Mouse (Mus musculus) liver, adult (tissue): ENCODE data around the gene Focad.

Source experiments
- GATA4 ChIP-seq: IDR thresholded peaks from 2 replicates; pipeline ENCODE4 v1.6.1; 2014; ENCODE audit warnings: mild to moderate bottlenecking, low read length; ENCODE audit not compliant: insufficient replicate concordance

Focad gene

DNA sequence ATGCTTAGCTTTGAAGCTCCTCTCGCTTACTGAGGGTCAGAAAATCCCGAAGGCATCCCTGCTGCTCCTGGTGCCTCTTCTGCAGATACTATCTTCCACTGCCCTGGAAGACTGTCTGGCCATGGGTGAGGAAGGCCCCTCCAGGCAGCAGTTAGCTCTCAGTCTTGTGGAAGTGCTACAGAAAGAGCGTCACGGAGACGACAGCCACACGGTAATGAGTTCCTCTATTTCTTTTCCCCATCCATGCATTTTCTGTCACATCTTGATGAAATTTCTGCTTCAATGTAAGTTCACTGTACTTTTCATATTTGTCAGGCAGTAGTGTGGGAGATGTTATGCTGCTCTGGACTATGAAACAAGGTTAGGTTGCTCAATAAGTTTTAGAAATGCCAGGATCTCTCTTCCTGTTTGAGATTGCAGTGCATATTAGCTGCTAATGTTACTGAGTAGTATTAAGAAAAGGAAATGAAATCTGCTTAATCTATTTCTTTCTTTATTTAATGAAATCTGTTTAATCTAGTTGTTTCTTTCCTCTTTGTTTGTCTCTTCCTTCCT is 91.5 kb downstream of the Focad start:
- TF ChIP-seq GATA4: no peak

DNA sequence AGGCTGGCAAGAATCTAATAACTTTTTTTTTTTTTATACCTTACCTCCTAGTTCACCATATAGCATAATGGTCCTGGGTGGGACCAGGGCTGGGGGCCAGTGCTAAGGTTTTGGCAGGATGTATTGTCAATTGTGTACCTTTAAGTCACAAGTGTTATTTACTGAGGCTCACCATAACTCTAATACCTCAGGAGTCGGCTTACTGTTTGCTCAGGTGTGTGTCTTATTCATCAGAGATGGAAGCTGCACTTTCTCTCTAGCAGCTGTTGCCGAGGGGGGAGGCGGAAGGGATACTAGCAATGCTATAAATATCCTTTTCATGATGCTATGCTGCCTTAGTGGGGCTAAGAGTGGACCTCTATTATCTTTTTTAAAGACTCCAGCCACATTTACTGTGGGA is 93.2 kb downstream of the Focad start:
- TF ChIP-seq GATA4: no peak

DNA sequence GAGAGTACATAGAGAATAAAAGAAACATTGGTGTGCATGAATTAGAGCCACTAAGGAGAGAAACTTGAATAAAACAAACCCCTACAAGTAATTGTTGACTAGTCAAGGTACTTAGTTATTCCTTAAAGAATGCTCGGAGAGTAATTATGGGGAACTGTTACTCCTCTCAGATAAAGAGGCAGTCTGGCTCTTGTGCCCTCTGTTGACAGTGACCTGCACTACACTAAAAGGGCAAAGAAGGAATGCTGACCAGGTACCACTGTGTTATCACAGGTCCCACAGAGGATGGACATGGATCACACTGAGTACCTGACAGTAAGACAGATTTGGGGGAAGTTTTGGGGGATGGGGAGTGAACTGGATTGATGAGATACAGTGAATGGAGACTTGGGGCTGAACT is 95.1 kb downstream of the Focad start:
- TF ChIP-seq GATA4: no peak

DNA sequence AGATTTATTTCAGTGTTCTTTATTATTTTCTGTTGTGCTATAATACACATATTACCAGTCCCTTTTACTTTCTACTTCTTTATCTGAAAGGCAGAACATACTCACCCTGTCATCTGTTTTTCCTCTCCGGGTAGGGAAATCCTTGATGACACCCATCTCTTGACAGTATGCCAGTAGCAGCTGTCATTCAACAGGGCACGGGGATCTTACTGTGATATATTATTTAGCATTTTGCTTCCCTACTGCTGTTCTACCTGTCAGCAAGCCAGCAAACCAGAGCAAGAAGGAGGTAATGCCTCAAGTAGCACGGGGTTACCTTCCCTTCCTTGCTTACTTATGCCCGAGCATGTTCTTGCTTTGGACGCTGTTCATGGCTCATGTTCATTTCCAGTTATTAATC is 99.8 kb downstream of the Focad start:
- no peak for TF ChIP-seq GATA4

DNA sequence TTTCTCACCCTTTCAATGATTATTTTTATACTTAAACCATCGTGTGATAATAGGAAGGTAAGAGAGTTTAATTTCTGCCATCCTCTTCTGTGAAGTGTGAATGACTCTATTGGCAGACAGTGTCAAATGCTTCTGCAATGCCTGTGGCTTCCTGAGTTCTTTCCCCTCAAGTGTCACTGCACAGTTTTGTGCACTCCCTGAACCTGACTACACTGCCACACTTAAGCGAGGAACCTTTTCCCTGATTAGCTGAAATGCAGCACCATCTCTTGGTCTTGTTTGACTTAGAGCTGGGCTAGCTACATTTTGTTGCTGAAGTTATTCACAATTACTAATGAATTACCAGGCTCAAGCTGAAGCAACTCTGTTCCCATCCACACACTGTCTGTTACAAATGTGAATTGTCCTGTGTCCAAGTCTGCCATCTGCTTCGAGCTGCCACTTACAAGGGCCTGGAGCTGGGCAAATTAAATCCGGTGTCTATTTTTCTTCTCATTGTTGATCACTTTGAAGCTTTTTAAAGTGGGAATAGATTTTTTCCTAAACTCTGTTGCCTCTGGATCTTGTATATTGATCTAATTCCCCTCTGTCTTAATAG is 101.6 kb downstream of the Focad start:
- TF ChIP-seq GATA4: no peak

DNA sequence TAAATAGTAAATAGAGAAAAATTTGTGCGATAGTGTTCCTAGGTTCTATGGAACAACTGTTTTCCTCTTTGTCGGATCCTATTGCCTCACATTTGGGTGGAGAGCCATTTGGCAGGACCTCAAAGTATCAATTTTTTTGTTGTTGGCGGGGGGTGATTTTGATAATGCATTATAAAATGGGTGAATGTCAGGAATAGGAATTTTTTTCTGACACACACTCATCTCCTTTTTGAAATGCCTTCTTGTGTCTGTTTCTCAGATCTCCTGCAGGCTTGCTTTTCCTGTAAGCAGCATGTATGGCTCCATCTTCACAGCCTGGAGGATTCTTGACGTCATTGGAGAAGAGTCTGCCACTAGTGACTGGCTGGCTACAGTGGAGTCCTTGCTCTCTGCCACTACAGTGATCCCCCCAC is 102.1 kb downstream of the Focad start:
- TF ChIP-seq GATA4: no peak

DNA sequence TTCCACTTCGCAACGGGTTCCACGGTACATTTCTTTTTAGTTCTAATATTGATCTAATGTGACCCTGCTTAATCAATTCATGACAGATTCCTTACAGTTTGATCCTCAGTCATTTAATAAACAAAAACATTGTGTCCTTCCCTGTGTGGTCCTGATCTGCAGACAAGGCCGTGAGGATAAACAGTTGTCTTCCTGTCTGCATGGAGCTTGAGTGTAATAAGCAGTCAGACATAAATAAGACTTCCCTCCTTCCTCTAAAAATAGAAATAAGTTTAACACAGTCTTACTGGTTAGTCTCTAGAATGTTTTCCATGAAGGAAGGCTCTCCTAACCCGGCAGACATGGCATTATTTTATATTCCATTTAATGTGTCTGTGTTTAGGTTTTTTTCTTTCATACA is 102.8 kb downstream of the Focad start:
- TF ChIP-seq GATA4: no peak

DNA sequence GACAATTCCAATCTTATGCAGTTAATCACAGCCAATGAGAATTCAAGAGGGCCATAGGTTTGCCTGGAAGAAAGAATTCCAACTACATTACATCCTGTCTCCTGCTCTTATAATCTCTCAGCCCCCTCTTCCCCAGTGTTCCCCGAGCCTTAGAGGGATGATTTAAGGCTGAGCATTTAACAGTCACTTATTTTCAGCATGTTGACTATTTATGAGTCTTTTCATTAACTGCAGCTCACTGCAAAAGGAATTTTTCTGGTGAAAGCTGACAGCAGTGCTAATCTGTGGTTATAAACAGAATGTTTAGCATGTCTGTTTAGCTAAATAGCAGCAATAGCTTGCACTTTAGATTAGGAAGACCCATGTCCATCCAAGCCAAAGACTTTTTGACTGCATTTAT is 104.8 kb downstream of the Focad start:
- no peak for TF ChIP-seq GATA4

DNA sequence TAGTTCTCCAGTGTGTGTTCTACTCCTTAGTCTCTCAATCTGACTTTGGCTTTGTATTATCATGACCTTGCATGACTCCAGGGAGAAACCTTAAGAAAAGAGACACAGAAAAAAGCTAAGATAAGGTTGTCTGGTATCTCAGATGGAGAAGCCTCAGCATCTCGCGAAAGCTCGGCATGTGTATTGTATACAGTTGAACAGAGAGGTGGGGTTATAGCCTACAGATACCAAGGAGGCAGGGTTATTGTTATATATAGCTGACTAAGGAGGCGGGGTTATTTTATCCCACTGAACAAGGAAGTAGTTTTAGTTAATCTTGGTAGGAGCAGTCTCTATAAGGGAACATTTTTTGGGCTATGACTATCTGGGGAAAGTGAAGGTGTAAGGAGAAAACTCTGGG is 106.6 kb downstream of the Focad start:
- TF ChIP-seq GATA4: no peak

DNA sequence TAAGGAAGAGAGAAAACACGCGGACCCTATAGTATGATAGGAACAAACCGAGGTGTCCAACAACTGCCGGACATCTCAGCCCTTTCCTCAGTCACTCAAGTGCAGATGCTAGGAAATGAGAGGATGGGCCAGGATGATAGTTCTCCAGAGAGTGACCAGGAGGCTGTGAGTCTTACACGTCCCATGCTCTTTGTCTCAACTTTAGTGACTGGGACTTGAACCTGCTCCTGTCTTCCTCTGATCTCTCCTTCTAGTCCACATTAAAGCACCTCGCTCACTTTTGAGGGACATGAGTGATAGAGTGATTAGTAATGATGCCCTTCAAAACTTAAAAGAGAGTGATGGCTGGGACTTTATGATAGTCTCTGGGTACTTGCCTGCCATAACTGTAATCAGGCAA is 114.2 kb downstream of the Focad start:
- no peak for TF ChIP-seq GATA4

DNA sequence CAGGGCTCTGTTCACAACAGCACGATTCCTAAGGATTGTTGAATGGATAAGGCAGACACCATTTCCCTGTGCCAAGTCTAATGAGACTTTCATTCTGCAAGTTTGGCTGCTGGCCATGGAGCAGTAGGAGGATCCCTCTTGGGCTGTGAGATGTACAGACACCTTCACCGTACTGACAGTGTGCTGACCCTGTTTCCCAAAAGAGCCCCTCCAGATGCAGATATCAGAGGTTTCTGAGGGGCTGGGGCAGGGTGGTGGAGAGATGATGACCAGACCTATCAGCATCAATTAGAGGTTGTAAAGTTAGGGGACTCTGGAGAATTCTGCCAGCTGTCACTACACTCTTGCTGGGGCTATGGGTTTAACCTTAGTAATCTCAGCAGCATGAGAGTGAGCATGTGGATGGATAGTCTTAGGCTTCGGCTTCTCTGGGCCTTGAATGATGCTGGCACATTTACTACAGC is 115.0 kb downstream of the Focad start:
- TF ChIP-seq GATA4: no peak

DNA sequence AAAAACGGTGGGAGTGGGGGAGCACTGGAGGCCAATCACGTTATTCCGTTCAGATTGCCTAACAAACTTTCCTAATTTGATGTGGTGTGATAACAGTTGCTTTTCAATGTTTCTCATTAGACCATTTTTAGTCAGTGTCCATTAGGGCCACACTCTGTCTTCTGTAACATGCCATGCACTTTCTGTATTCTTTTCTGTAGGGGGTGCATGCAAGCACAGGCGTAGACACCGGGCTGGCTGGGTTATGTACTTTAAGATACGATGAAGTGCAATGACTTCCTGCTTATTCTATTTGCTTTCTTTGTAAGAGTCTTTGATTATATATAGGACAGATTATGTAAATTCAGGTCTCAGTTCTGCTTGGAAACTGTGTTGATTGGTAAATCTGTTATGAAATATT is 116.2 kb downstream of the Focad start:
- TF ChIP-seq GATA4: no peak

DNA sequence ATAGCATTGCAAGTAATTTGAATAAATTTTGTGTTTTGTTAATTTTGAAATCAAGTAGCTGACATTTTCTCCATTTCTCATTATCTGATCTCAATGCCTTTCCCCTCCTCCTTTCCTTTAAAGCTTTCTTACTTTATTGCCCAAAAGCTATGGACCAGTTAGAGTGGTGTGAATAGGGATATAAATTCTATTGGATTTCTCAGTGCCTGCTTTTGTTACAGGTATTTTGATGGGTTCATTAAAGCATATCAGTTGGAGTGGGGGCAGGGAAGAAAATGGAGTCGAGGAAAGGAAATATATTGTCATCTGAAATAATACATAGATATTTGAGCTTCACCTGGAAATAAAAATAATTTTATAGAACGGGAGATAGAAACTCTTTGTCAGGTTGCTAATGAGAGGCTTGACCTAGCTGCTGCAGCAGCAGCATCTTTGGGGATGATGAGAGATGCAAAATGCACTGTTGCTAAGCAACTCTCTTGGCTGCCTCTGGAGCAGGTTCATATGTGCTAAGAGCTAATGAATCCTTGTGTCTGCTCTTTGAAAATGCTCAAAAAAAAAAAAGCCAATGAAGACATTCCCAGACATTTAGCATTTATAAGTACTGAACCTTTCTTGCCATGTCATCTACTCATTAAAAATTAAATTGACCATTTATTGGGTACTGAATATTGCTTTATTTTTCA is 116.9 kb downstream of the Focad start:
- TF ChIP-seq GATA4: no peak

DNA sequence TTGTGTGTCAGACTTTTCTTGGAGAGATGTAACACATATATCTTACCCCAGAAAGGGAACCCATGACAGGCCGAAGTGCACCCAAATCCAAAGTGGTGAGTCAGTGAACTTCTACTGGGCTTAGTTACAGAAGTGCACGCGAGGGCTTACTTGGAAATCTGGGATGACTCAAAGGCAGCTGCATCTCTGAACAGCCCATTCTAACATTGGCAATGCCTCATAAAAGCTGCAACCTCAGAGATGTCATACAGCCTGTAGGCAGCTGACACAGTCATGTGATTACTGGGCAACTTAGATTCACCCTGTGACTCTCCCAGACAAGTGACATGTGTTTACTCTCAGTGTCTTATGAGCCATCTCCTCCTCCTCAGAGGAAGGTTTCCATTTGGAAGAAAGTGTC is 119.5 kb downstream of the Focad start:
- no peak for TF ChIP-seq GATA4

DNA sequence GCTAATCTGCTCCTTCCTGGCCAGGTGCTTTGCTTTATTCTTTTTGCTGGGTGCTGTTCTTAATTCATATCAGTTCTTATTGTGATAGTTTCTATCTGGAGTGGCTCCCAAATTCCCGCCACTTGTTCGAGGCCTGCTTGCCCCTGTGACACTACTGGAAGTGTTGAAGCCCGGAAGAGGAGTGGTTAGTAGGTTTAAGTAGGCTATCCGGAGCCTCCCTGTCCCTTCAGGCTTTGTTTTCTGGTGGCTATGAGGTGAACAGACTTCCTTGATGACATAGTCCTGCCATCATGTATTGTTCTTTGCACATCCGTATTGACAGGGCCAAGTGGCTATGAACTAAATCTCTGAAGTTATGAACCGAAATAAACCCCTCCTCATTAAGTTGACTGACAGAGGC is 123.9 kb downstream of the Focad start:
- TF ChIP-seq GATA4: no peak

DNA sequence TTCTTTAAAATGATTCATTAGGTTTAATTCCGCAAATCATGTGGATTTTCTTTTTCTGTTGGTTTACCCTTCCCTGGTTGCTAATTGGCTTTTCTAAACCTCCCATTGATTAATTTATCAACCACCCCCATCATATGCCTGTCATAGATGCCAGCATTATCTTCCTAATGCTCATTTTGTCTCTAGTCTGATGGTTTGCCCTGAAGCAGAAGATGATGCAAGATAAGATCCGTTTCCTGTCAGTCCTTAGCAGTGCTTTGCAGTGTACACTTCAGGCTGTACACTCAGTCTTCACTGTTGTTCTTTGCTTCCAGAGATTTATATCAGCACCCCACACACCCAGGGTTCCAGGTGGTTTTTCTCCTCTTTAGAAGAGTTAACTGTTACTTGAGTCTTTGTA is 124.4 kb downstream of the Focad start:
- no peak for TF ChIP-seq GATA4

DNA sequence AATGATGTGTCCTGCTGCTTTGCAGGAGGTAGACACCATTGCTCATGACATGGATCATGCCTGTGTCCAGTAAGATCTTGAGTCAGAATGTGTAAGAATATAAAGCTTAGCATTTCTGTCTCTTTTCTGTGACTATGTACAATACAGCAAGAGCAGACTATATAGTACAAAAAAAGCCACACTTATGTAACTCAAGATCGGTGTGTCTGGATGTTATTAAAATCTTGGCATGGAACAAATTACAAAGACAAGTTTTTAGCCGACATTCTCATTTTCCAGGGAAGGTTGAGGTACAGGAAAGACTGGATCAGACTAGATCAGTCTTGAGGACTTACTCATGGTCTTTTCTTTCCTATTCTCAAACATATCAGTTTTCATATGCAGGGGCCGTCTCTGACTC is 136.9 kb downstream of the Focad start:
- no peak for TF ChIP-seq GATA4

DNA sequence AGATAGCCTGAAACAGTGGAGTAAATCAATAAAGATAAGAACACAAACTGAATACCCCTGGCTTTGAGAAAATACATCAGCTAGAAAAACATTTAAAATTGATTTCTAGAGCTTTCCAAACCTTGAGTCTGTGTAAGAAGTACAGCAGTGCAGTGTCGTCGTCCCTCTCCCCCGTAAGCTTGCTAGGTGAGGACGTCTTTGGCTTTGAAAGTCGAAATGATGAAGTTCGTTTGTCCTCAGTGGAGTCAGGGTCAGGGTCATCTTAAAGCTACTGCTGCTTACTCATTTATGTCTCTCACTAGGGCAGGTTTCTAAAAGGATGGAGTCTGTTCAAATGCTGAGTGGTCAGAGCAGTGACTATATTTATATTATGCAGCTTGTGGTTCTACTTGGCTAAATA is 141.5 kb downstream of the Focad start:
- no peak for TF ChIP-seq GATA4
